Mouse (Mus musculus): Measurements from ENCODE around the gene Sdccag8. TPM values are rescaled to one million over a fixed set of nuclear protein-coding genes. Genes with fewer than 3 reads are reported as not detected.
A peak's percentile ranks its signal among the peaks of the same experiment; 100 is the strongest.

Sdccag8 gene
- polyA plus RNA-seq, 1 experiment from 2014 or later, result 18.2 TPM

DNA sequence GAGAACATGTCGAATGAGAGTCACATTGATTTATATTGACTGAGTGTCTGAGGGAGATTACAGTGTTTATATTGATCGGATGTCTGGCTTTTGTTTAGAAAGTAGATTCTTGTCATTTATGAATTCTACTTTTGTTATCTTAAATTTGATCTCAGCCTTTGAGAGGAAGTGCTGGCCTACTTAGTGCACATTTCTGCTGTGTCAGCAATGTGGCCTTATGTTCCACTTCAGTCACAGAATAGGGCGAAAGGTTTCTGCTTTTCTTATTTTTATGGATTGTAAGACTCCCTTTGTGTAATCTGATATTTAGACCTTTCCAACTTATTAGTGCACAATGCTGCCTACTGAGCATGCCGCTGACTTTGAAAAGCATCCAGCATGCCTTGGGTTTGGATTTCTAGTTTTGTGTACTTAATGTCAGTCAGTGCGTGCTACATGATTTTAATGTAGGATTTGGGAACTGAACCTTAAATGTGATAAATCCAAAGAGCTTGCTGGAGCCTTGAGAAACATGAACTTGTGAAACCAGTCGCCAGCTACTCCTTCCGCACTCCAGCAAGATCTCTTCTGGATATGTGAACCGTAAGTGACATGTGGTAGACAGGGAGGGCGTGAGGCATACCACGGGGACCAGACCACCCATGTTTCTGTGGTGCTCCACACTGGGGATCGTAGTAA, 34.3 kb downstream of the Sdccag8 start:
- ATAC-seq (ENCODE audit: low read depth), result peak; percentile 64
- peak; percentile 54 for DNase-seq (ENCODE audit: low spot score)
- 57% methylated on average over 11 of the region's 11 CpGs for WGBS
- peaks cover 33% of the 10 kb centered on the region for H3K36me3 ChIP-seq (ENCODE audit: control insufficient read depth, insufficient read depth, low read length)
- H3K27ac ChIP-seq (replicated peaks; ENCODE audit: low read depth, low read length), result no peak overlapping the region; the same call in 1 of the 2 replicates
- H3K9ac ChIP-seq (ENCODE audit: low read depth, low read length), result no peak overlapping the region
- peaks cover 7% of the 10 kb centered on the region for H3K9me3 ChIP-seq (ENCODE audit: control insufficient read depth, low read length)
- H3K4me3 ChIP-seq (ENCODE audit: low read depth, low read length), result no peak overlapping the region
- H3K4me1 ChIP-seq (ENCODE audit: control insufficient read depth, insufficient read depth, low read length), result no peaks in the 10 kb centered on the region; the same call in 1 of the 2 replicates
- H3K27me3 ChIP-seq (replicated peaks; ENCODE audit: control insufficient read depth, insufficient read depth, low read length), result no peaks in the 10 kb centered on the region
- H3K4me2 ChIP-seq (ENCODE audit: low read depth, low read length), result no peak overlapping the region

DNA sequence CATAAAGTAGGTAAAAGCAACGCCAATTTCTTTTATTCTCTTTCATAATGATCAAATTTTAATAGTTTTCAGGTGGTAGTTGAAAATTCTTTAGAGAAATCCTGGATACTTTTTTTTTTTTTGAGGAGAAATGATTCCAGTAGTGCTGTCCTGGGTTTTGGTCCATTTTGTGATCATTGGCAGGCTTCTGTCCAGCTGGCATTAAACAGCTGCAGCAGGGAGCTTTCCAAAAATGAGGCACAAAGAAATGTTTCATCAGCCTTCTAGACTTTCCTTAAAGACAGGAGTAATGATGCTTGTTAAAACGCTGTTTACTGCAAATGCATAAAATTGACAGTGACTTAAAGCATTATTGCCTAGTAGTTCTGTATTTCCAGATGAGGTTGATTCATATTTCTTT, 34.9 kb downstream of the Sdccag8 start:
- ATAC-seq (ENCODE audit: low read depth) (no peak), DNase-seq (ENCODE audit: low spot score) (peak; percentile 45)
- no peak overlapping the region for H3K9ac ChIP-seq (ENCODE audit: low read depth, low read length)
- no peaks in the 10 kb centered on the region for H3K27me3 ChIP-seq (replicated peaks; ENCODE audit: control insufficient read depth, insufficient read depth, low read length)
- 49% methylated on average over 2 of the region's 2 CpGs for WGBS
- peaks cover 33% of the 10 kb centered on the region for H3K36me3 ChIP-seq (ENCODE audit: control insufficient read depth, insufficient read depth, low read length)
- H3K9me3 ChIP-seq (ENCODE audit: control insufficient read depth, low read length), result peaks cover 7% of the 10 kb centered on the region
- no peak overlapping the region for H3K4me2 ChIP-seq (ENCODE audit: low read depth, low read length)
- no peaks in the 10 kb centered on the region; the same call in 1 of the 2 replicates for H3K4me1 ChIP-seq (ENCODE audit: control insufficient read depth, insufficient read depth, low read length)
- no peak overlapping the region; the same call in 1 of the 2 replicates for H3K27ac ChIP-seq (replicated peaks; ENCODE audit: low read depth, low read length)
- H3K4me3 ChIP-seq (ENCODE audit: low read depth, low read length), result no peak overlapping the region

DNA sequence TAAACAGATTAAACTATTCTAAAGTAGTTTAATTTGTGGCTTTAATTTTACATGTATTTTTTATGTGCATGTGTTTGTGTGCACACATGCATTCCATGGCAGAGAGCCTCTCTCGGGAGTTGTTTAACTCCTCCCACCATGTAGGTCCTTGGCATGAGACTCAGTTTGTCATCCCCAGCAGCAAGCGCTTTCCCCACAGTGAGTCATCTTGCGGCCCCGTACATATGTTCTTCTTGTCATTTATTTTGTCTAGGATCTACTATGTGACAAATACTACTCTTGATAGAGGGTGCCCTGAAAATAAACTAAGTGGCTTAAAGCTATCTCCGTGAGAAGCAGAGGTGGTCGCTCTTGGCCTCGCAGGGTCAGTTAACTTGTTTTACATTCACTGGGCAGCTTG, 36.9 kb downstream of the Sdccag8 start:
- Histone ChIP-seq H3K36me3 (ENCODE audit: control insufficient read depth, insufficient read depth, low read length) (peaks cover 23% of the 10 kb centered on the region), H3K27ac (replicated peaks; ENCODE audit: low read depth, low read length) (no peak overlapping the region), H3K4me3 (ENCODE audit: low read depth, low read length) (no peak overlapping the region), H3K9ac (ENCODE audit: low read depth, low read length) (no peak overlapping the region), H3K4me1 (ENCODE audit: control insufficient read depth, insufficient read depth, low read length) (no peaks in the 10 kb centered on the region; the same call in 1 of the 2 replicates), H3K4me2 (ENCODE audit: low read depth, low read length) (no peak overlapping the region), H3K27me3 (replicated peaks; ENCODE audit: control insufficient read depth, insufficient read depth, low read length) (no peaks in the 10 kb centered on the region), H3K9me3 (ENCODE audit: control insufficient read depth, low read length) (peaks cover 7% of the 10 kb centered on the region)
- ATAC-seq (ENCODE audit: low read depth) (no peak), DNase-seq (ENCODE audit: low spot score) (no peak)
- WGBS, result 92% methylated on average over 7 of the region's 7 CpGs

DNA sequence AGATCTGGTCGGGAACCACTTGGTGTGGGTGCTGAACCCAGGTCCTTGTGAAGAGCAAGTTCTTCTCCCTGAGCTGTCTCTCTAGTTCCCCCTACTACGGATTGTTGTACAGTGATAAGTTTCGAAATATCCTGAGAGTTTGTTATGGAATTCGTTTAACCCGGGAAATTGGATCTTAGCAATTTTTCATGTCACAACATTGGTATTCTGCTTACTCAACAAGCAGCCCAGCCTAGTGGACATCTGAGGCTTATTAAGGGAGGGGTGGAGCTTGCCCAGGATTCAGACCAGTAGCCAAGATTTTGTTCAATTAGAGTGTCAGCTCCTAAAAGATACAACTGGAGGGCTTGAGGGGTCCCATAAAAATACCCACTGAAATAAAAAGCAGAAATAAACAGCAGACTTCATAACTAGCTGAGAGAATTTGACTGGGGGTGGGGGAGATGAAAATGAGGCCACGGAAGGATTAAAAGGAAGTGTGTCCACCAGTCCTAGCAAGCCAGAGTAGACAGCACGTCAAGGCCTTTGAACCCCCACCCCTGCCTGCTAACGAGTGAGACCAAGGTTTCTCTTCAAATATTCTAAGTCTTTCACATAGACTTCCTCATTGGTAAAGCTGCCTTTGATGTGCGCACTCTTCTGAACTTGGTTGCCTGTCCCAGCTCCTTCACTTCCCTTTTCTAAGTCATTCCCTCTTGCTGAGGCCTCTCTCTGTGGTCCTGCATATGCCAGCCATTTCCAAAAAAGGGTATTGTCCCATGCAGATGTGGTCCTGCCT, 38.5 kb downstream of the Sdccag8 start:
- H3K27me3 ChIP-seq (replicated peaks; ENCODE audit: control insufficient read depth, insufficient read depth, low read length), result no peaks in the 10 kb centered on the region
- 82% methylated on average over 9 of the region's 9 CpGs for WGBS
- no peaks in the 10 kb centered on the region; the same call in 1 of the 2 replicates for H3K4me1 ChIP-seq (ENCODE audit: control insufficient read depth, insufficient read depth, low read length)
- H3K4me2 ChIP-seq (ENCODE audit: low read depth, low read length), result no peak overlapping the region
- peaks cover 7% of the 10 kb centered on the region for H3K9me3 ChIP-seq (ENCODE audit: control insufficient read depth, low read length)
- ATAC-seq (ENCODE audit: low read depth) (no peak), DNase-seq (ENCODE audit: low spot score) (no peak)
- peaks cover 19% of the 10 kb centered on the region; the same call in 1 of the 2 replicates for H3K36me3 ChIP-seq (ENCODE audit: control insufficient read depth, insufficient read depth, low read length)
- H3K27ac ChIP-seq (replicated peaks; ENCODE audit: low read depth, low read length), result no peak overlapping the region
- no peak overlapping the region for H3K4me3 ChIP-seq (ENCODE audit: low read depth, low read length)
- no peak overlapping the region for H3K9ac ChIP-seq (ENCODE audit: low read depth, low read length)

DNA sequence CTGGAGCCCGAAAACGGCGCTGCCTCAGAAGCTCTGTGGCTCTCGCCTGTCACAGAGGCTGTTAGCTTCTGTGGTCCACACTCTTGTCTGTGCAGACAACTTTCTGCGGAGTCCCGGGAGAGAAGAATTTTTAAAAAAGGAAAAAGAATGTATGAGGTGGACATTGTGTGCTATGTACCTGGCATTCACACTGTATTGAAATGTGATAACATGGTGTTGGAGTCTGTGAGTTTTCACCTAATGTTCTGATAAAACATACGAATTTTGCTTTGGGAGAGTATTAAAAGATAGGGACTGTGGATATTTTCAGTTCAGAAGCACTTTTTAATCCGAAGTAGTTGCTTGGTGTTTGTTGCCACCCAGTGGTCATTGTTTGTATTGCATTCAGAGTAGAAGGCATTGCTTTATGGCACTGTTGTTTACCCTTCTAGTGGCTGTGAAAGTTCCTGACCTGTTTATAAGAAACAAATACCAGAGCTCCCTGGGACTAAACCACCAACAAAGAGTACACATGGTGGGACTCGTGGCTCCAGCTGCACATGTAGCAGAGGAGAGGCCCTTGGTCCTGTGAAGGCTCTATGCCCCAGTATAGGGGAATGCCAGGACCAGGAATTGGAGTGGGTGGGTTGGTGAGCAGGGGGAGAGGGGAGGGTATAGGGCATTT, 47.7 kb downstream of the Sdccag8 start:
- Histone ChIP-seq H3K9ac (ENCODE audit: low read depth, low read length) (no peak overlapping the region), H3K4me3 (ENCODE audit: low read depth, low read length) (no peak overlapping the region), H3K4me2 (ENCODE audit: low read depth, low read length) (no peak overlapping the region), H3K27me3 (replicated peaks; ENCODE audit: control insufficient read depth, insufficient read depth, low read length) (no peaks in the 10 kb centered on the region), H3K36me3 (ENCODE audit: control insufficient read depth, insufficient read depth, low read length) (no peaks in the 10 kb centered on the region), H3K27ac (replicated peaks; ENCODE audit: low read depth, low read length) (no peak overlapping the region), H3K4me1 (ENCODE audit: control insufficient read depth, insufficient read depth, low read length) (no peaks in the 10 kb centered on the region), H3K9me3 (ENCODE audit: control insufficient read depth, low read length) (no peaks in the 10 kb centered on the region)
- 57% methylated on average over 9 of the region's 9 CpGs for WGBS
- peak; percentile 78 for DNase-seq (ENCODE audit: low spot score)
- no peak for ATAC-seq (ENCODE audit: low read depth)

DNA sequence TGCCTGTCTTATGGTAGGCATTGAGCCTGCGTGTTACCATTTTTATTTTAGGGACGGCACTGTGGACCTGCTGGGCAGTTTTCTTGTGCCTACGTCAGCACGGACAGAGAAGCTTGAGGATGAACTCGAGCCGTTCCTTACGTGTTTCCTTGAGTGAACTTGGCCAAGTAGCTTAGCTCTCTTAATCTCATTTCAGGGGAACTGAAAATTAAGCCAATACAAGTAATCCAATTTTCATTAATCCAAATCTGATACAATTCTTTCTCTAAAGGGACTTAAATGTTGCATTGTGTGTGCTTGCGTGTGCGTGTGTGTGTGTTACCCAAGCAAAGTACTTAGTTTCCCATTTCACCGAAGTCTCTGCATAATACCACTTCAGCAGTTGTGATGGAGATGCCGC, 56.0 kb downstream of the Sdccag8 start:
- no peak for DNase-seq (ENCODE audit: low spot score)
- ATAC-seq (ENCODE audit: low read depth), result no peak
- H3K9ac ChIP-seq (ENCODE audit: low read depth, low read length), result no peak overlapping the region
- 92% methylated on average over 11 of the region's 11 CpGs for WGBS
- H3K27me3 ChIP-seq (replicated peaks; ENCODE audit: control insufficient read depth, insufficient read depth, low read length), result no peaks in the 10 kb centered on the region
- H3K9me3 ChIP-seq (ENCODE audit: control insufficient read depth, low read length), result no peaks in the 10 kb centered on the region
- peaks cover 6% of the 10 kb centered on the region; the same call in 1 of the 2 replicates for H3K36me3 ChIP-seq (ENCODE audit: control insufficient read depth, insufficient read depth, low read length)
- H3K27ac ChIP-seq (replicated peaks; ENCODE audit: low read depth, low read length), result no peak overlapping the region
- H3K4me1 ChIP-seq (ENCODE audit: control insufficient read depth, insufficient read depth, low read length), result no peaks in the 10 kb centered on the region
- no peak overlapping the region for H3K4me2 ChIP-seq (ENCODE audit: low read depth, low read length)
- no peak overlapping the region for H3K4me3 ChIP-seq (ENCODE audit: low read depth, low read length)

DNA sequence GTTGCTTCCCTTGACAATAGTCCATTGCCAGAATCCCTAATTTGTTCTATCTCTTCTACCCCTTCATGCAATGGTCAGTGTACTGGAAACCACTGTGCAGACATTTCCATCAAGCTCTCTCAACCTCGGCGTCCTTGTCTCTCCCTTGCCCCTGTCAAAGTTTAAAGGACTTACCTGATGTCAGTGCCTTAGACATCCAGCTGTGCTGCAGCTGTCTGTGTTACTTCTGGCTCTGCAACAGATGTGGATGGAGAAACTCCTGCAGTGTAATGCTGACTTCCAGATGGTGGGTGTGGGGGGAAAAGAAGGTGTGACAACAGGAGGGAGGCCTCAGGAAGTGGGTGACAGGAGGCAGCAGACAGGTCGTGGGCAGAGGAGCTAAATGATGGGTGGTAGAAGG, 57.5 kb downstream of the Sdccag8 start:
- no peak for DNase-seq (ENCODE audit: low spot score)

DNA sequence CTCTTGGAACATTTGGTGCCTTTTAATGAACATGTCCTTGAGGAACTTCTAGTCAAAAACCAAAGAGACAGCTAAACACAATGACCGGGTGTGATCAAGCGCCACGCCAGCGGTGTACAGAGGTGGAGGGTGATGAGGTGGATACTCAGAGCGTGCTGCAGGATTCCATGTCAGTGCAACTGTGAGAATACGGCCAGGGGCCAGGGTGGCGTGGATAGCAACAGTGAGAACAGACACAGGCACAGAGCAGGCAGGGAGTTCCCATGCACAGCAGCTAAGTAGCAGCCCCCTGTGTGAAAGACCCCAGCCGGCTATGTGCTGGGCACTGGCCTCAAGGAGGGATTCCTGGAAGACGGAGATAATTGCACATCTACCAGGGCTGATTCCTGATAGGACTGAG, 59.0 kb downstream of the Sdccag8 start:
- no peak for ATAC-seq (ENCODE audit: low read depth)
- 80% methylated on average over 9 of the region's 9 CpGs for WGBS
- no peak overlapping the region for H3K27ac ChIP-seq (replicated peaks; ENCODE audit: low read depth, low read length)

More for the DNA sequence above, 57.5 kb downstream of the Sdccag8 start:
- Histone ChIP-seq H3K36me3 (ENCODE audit: control insufficient read depth, insufficient read depth, low read length) (peaks cover 6% of the 10 kb centered on the region; the same call in 1 of the 2 replicates), H3K4me3 (ENCODE audit: low read depth, low read length) (no peak overlapping the region), H3K4me1 (ENCODE audit: control insufficient read depth, insufficient read depth, low read length) (no peaks in the 10 kb centered on the region), H3K27me3 (replicated peaks; ENCODE audit: control insufficient read depth, insufficient read depth, low read length) (no peaks in the 10 kb centered on the region), H3K9me3 (ENCODE audit: control insufficient read depth, low read length) (no peaks in the 10 kb centered on the region), H3K27ac (replicated peaks; ENCODE audit: low read depth, low read length) (no peak overlapping the region), H3K9ac (ENCODE audit: low read depth, low read length) (no peak overlapping the region), H3K4me2 (ENCODE audit: low read depth, low read length) (no peak overlapping the region)
- 34% methylated on average over 3 of the region's 3 CpGs for WGBS
- no peak for ATAC-seq (ENCODE audit: low read depth)

More for the DNA sequence above, 59.0 kb downstream of the Sdccag8 start:
- Histone ChIP-seq H3K9ac (ENCODE audit: low read depth, low read length) (no peak overlapping the region), H3K27me3 (replicated peaks; ENCODE audit: control insufficient read depth, insufficient read depth, low read length) (no peaks in the 10 kb centered on the region), H3K4me2 (ENCODE audit: low read depth, low read length) (no peak overlapping the region), H3K36me3 (ENCODE audit: control insufficient read depth, insufficient read depth, low read length) (peaks cover 3% of the 10 kb centered on the region; the same call in 1 of the 2 replicates), H3K4me1 (ENCODE audit: control insufficient read depth, insufficient read depth, low read length) (no peaks in the 10 kb centered on the region), H3K9me3 (ENCODE audit: control insufficient read depth, low read length) (no peaks in the 10 kb centered on the region), H3K4me3 (ENCODE audit: low read depth, low read length) (no peak overlapping the region)
- no peak for DNase-seq (ENCODE audit: low spot score)
